Mouse (Mus musculus): ENCODE results near the gene Mgat4b. TPM values are rescaled to one million over a fixed set of nuclear protein-coding genes. Genes with fewer than 3 reads are reported as not detected.

Gene Mgat4b
- 10 to 100 TPM; 61.3 to 68.0 (median 65.8) TPM for total RNA-seq (2022)

GRCm38 (mm10) chr11:50210505-50211151 lies at the start of gene Mgat4b, which contains the start of gene Sqstm1:
Gene Mgat4b (plus strand): TSS chr11:50210890.
Gene Sqstm1 (minus strand): TSS chr11:50210827.
- peak; percentile 72 to 80 for DNase-seq (ENCODE audit: low spot score in 2 of 2)

GRCm38 (mm10) chr11:50161578-50162304 lies 48.9 kb upstream of the Mgat4b start:
- peak in 1 of 2 experiments; percentile 30 for DNase-seq (ENCODE audit: low spot score in 2 of 2)

- DNase-seq (ENCODE audit: low spot score in 2 of 2): no peak
These were observed 48.2 kb upstream of the Mgat4b start for GRCm38 (mm10) chr11:50162338-50163050.

- no peak for DNase-seq (ENCODE audit: low spot score in 2 of 2)
These were observed 42.3 kb upstream of the Mgat4b start for GRCm38 (mm10) chr11:50168352-50168751.

- DNase-seq (ENCODE audit: low spot score in 2 of 2): peak in 1 of 2 experiments; percentile 24
These were observed 36.5 kb upstream of the Mgat4b start, which contains the start of gene Mrnip for GRCm38 (mm10) chr11:50174111-50174729. Gene Mrnip (plus strand): TSS chr11:50174444.

GRCm38 (mm10) chr11:50174730-50175187 lies 35.9 kb upstream of the Mgat4b start:
- peak; percentile 88 to 96 for DNase-seq (ENCODE audit: low spot score in 2 of 2)

- no peak for DNase-seq (ENCODE audit: low spot score in 2 of 2)
These were observed 34.3 kb upstream of the Mgat4b start for GRCm38 (mm10) chr11:50176351-50176750.

- no peak for DNase-seq (ENCODE audit: low spot score in 2 of 2)
These were observed 33.6 kb upstream of the Mgat4b start for GRCm38 (mm10) chr11:50177111-50177510.

- no peak for DNase-seq (ENCODE audit: low spot score in 2 of 2)
These were observed 31.9 kb upstream of the Mgat4b start for GRCm38 (mm10) chr11:50178532-50179488.

- DNase-seq (ENCODE audit: low spot score in 2 of 2): no peak
These were observed 30.0 kb upstream of the Mgat4b start for GRCm38 (mm10) chr11:50180478-50181231.

- no peak for DNase-seq (ENCODE audit: low spot score in 2 of 2)
These were observed 28.0 kb upstream of the Mgat4b start for GRCm38 (mm10) chr11:50182702-50183101.

- no peak for DNase-seq (ENCODE audit: low spot score in 2 of 2)
These were observed 25.9 kb upstream of the Mgat4b start for GRCm38 (mm10) chr11:50184788-50185187.

- DNase-seq (ENCODE audit: low spot score in 2 of 2): no peak
These were observed 22.0 kb upstream of the Mgat4b start for GRCm38 (mm10) chr11:50188682-50189081.

- DNase-seq (ENCODE audit: low spot score in 2 of 2): no peak
These were observed 20.3 kb upstream of the Mgat4b start for GRCm38 (mm10) chr11:50190362-50190761.

GRCm38 (mm10) chr11:50192278-50192677 lies 18.4 kb upstream of the Mgat4b start:
- no peak for DNase-seq (ENCODE audit: low spot score in 2 of 2)

GRCm38 (mm10) chr11:50194070-50194469 lies 16.6 kb upstream of the Mgat4b start:
- DNase-seq (ENCODE audit: low spot score in 2 of 2): no peak

GRCm38 (mm10) chr11:50194793-50195192 lies 15.9 kb upstream of the Mgat4b start:
- DNase-seq (ENCODE audit: low spot score in 2 of 2): no peak

GRCm38 (mm10) chr11:50197500-50197899 lies 13.2 kb upstream of the Mgat4b start:
- no peak for DNase-seq (ENCODE audit: low spot score in 2 of 2)

GRCm38 (mm10) chr11:50198219-50198846 lies 12.4 kb upstream of the Mgat4b start:
- no peak for DNase-seq (ENCODE audit: low spot score in 2 of 2)
